Mouse (Mus musculus): ENCODE data around the gene Phf11c.

DNA sequence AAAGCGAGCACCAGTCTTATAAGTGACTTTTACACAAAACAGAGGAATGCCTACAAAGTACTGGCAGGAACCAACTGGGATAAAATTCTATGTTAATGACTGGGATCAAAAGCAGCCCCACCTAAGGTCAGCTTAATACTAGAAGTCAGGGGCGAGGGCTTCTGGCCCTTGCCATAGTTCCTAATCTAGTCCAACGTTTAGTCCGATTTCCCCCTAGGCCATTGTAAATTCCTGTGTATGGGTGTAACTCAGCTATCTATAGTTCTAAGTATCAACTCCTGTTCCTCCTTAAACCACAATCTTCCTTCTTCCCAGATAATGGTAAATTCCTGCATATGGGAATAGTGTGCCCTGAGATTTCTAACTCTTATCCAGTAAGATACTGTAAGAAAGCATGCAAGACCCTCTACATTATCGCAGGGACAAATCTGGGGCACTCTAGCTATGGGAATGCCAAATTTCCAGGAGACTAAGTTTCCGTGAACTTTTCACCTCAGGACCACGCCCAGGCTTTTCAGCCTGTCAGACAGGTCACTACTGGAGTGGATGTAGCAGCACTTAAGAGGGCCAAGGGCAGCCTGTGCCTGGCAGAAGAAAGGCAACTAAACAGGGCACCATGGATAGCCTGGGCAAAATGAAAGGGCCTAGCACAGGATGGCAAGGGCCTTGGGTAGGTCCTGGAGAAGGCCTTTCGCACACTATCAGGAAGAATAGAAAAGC lies 28.6 kb downstream of the Phf11c start:
- TF ChIP-seq EP300 (optimal IDR thresholded peaks at IDR 0.05): no peak
- no peak for TF ChIP-seq CTCF (IDR thresholded peaks at IDR 0.05; ENCODE audit: low read depth)

Data from stomach, postnatal 0 days (tissue).